Comparison of ENCODE assay signal across 17 mouse cellular contexts in genomic region chr5:110384491-110384890, GRCm38 (mm10). TPM values are rescaled to one million over a fixed set of nuclear protein-coding genes. Genes with fewer than 3 reads are reported as not detected.
DNase-seq lines count a peak whose midpoint lies in the region; ATAC-seq and TF ChIP-seq lines count a peak whose summit lies in the region.
"Had no signal": no experiment of that assay in that cellular context is flagged by ENCODE, and none has a peak within 500 bp of the region (broad histone marks: within the 10 kb centered on the region; RNA-seq: fewer than 3 reads in every experiment).

No protein-coding gene starts in this region.

- TF ChIP-seq CTCF in cerebellum, adult 2 months (IDR thresholded peaks at IDR 0.05; ENCODE audit: borderline replicate concordance, insufficient read depth, low read depth, low read length): no peak

- H3K9ac ChIP-seq in forebrain, embryonic 15.5 days (replicated peaks): peak overlapping the region; percentile 20; the same call in 1 of the 2 replicates
- H3K9ac ChIP-seq in midbrain, embryonic 13.5 days (replicated peaks): 0 out of 2 replicates have a peak overlapping the region, but pooled peaks have one; percentile 80
- H3K9ac ChIP-seq: liver, embryonic 13.5 days had no signal

- peak in 1 of 2 experiments; percentile 48 for DNase-seq in cerebellum, adult 2 months
- no peak for DNase-seq in cerebellum, adult 8-10 months
- DNase-seq in embryonic facial prominence, embryonic 10.5 days (ENCODE audit: low spot score): no peak
- no peak for DNase-seq in gastrocnemius, postnatal 25 days
- no peak for DNase-seq in ovary, postnatal 10 days (ENCODE audit: low spot score)
- DNase-seq: B cell, adult 2 months; cerebellum, adult 9-10 months; gastrocnemius, postnatal 14 days; heart, postnatal 4 days; kidney, adult 2 months; liver, embryonic 13.5 days; lung, postnatal 10 days had no signal

- H3K4me1 ChIP-seq in cerebellum, adult 2 months (ENCODE audit: control insufficient read depth, insufficient read depth, low read length): peaks cover 29% of the 10 kb centered on the region
- peaks cover 38% of the 10 kb centered on the region for H3K4me1 ChIP-seq in embryonic facial prominence, embryonic 10.5 days
- H3K4me1 ChIP-seq in forebrain, embryonic 15.5 days: peaks cover 29% of the 10 kb centered on the region
- peaks cover 41% of the 10 kb centered on the region for H3K4me1 ChIP-seq in midbrain, embryonic 13.5 days (replicated peaks)

- peaks cover 40% of the 10 kb centered on the region for H3K36me3 ChIP-seq in embryonic facial prominence, embryonic 10.5 days (replicated peaks)
- H3K36me3 ChIP-seq in forebrain, embryonic 15.5 days: no peaks in the 10 kb centered on the region; the same call in 1 of the 2 replicates
- H3K36me3 ChIP-seq in midbrain, embryonic 13.5 days: peaks cover 7% of the 10 kb centered on the region
- H3K36me3 ChIP-seq: liver, embryonic 13.5 days had no signal

- peak overlapping the region; percentile 48 for H3K4me2 ChIP-seq in forebrain, embryonic 15.5 days (replicated peaks)
- H3K4me2 ChIP-seq in midbrain, embryonic 13.5 days (replicated peaks): peak overlapping the region; percentile 57
- H3K4me2 ChIP-seq: liver, embryonic 13.5 days had no signal

- no peak overlapping the region for H3K27ac ChIP-seq in cerebellum, adult 2 months (ENCODE audit: insufficient read depth, low read length)
- H3K27ac ChIP-seq in embryonic facial prominence, embryonic 10.5 days (replicated peaks): no peak overlapping the region
- no peak overlapping the region for H3K27ac ChIP-seq in forebrain, embryonic 15.5 days (replicated peaks)
- H3K27ac ChIP-seq in midbrain, embryonic 13.5 days: no peak overlapping the region
- H3K27ac ChIP-seq: liver, embryonic 13.5 days had no signal

- no peak for ATAC-seq in forebrain, embryonic 15.5 days (replicated peaks)
- ATAC-seq in midbrain, embryonic 13.5 days: no peak
- no peak for ATAC-seq in inflammation-experienced regulatory T-cells, adult 6 months

- H3K9me3 ChIP-seq in embryonic facial prominence, embryonic 10.5 days: no peaks in the 10 kb centered on the region
- no peaks in the 10 kb centered on the region for H3K9me3 ChIP-seq in forebrain, embryonic 15.5 days
- H3K9me3 ChIP-seq in midbrain, embryonic 13.5 days: no peaks in the 10 kb centered on the region
- H3K9me3 ChIP-seq: liver, embryonic 13.5 days had no signal

- peak overlapping the region; percentile 9 for H3K4me3 ChIP-seq in cerebellum, adult 2 months (replicated peaks; ENCODE audit: insufficient read depth, low read depth, low read length)
- H3K4me3 ChIP-seq in embryonic facial prominence, embryonic 10.5 days: peak overlapping the region; percentile 71; the same call in 1 of the 2 replicates
- H3K4me3 ChIP-seq in forebrain, embryonic 15.5 days: no peak overlapping the region
- H3K4me3 ChIP-seq in midbrain, embryonic 13.5 days (replicated peaks): peak overlapping the region; percentile 70
- H3K4me3 ChIP-seq: liver, embryonic 13.5 days had no signal

- no peaks in the 10 kb centered on the region for H3K27me3 ChIP-seq in cerebellum, adult 2 months (ENCODE audit: control insufficient read depth, insufficient read depth, low read length)
- H3K27me3 ChIP-seq in embryonic facial prominence, embryonic 10.5 days (replicated peaks; ENCODE audit: low read depth, poor library complexity, severe bottlenecking): peaks cover 20% of the 10 kb centered on the region
- no peaks in the 10 kb centered on the region for H3K27me3 ChIP-seq in forebrain, embryonic 15.5 days
- H3K27me3 ChIP-seq in midbrain, embryonic 13.5 days: no peaks in the 10 kb centered on the region

- WGBS in cerebellum, adult 2 months: 34% methylated on average over 6 of the region's 6 CpGs
- 79% methylated on average over 6 of the region's 6 CpGs for WGBS in embryonic facial prominence, embryonic 10.5 days
- 54% methylated on average over 6 of the region's 6 CpGs for WGBS in forebrain, embryonic 15.5 days
- 56% methylated on average over 6 of the region's 6 CpGs for WGBS in midbrain, embryonic 13.5 days

- TF ChIP-seq POLR2A in cerebellum, adult 2 months (IDR thresholded peaks at IDR 0.05; ENCODE audit: borderline replicate concordance, insufficient read depth, low read length): no peak

RNA-seq across cellular contexts. Expression of gene Lrcol1, which starts 40.0 kb away (rescaled TPM):
- polyA plus RNA-seq in cerebellum, adult 2 months (2012; rRNA removed): not detected in 2 replicates
- polyA plus RNA-seq in embryonic facial prominence, embryonic 10.5 days (2016; fragmentation: Nextera tagmentation; extraction: Ambion mirVana): not detected in 2 replicates
- not detected in 2 replicates for polyA plus RNA-seq in forebrain, embryonic 15.5 days (2015; fragmentation: Nextera tagmentation; extraction: Ambion mirVana)
- not detected in 2 replicates for polyA plus RNA-seq in midbrain, embryonic 13.5 days (2015; fragmentation: Nextera tagmentation; extraction: Ambion mirVana)
- not detected for total RNA-seq in gastrocnemius, postnatal 25 days (2021)
- under 1 TPM in 1 of 3 experiments, not detected in 2; 0.49 TPM for polyA plus RNA-seq in inflammation-experienced regulatory T-cells, adult 6 months (2017; shearing (Covaris generic))
- total RNA-seq: gastrocnemius, postnatal 14 days; heart, postnatal 4 days; left cerebral cortex, postnatal 10 days had no signal
- polyA plus RNA-seq: heart, embryonic 11.5 days; kidney, adult 2 months; liver, embryonic 13.5 days had no signal

RNA-seq across cellular contexts. Expression of gene P2rx2, which starts 41.5 kb away (rescaled TPM):
- polyA plus RNA-seq in cerebellum, adult 2 months (2012; rRNA removed): 0.26 and 0.32 TPM in 2 replicates
- polyA plus RNA-seq in embryonic facial prominence, embryonic 10.5 days (2016; fragmentation: Nextera tagmentation; extraction: Ambion mirVana): 0.87 and 0.95 TPM in 2 replicates
- polyA plus RNA-seq in forebrain, embryonic 15.5 days (2015; fragmentation: Nextera tagmentation; extraction: Ambion mirVana): 5.7 and 6.8 TPM in 2 replicates
- polyA plus RNA-seq in midbrain, embryonic 13.5 days (2015; fragmentation: Nextera tagmentation; extraction: Ambion mirVana): 3.2 and 3.8 TPM in 2 replicates
- not detected for total RNA-seq in gastrocnemius, postnatal 25 days (2021)
- polyA plus RNA-seq in inflammation-experienced regulatory T-cells, adult 6 months (2017; shearing (Covaris generic)): not detected
- total RNA-seq: gastrocnemius, postnatal 14 days; heart, postnatal 4 days had no signal
- polyA plus RNA-seq: liver, embryonic 13.5 days had no signal
